Mouse (Mus musculus) C2C12 (cell line): ENCODE data around the gene P2ry10.

Source experiments
- CTCF ChIP-seq: IDR thresholded peaks from one replicate; pipeline ENCODE4 v1.5.1; 2011; ENCODE audit not compliant: control insufficient read depth, insufficient read depth, insufficient read length
- FOSL1 ChIP-seq: IDR thresholded peaks from one replicate; pipeline ENCODE4 v1.8.0; 2011; ENCODE audit warnings: mild to moderate bottlenecking, low read length; ENCODE audit not compliant: poor library complexity, insufficient read depth, severe bottlenecking
- MAX ChIP-seq: IDR thresholded peaks from one replicate; pipeline ENCODE4 v1.6.1; 2011; ENCODE audit warnings: mild to moderate bottlenecking, control low read depth
- MYOD1 ChIP-seq: IDR thresholded peaks from one replicate; pipeline ENCODE4 v1.6.1; 2011; ENCODE audit warnings: low read depth; ENCODE audit not compliant: control insufficient read depth, insufficient read length
- MYOG ChIP-seq: IDR thresholded peaks from one replicate; pipeline ENCODE4 v1.6.1; 2011; ENCODE audit not compliant: control insufficient read depth, insufficient read length; ENCODE audit errors: extremely low read depth
- USF1 ChIP-seq: IDR thresholded peaks from one replicate; pipeline ENCODE4 v1.6.1; 2011; ENCODE audit warnings: low read depth, mild to moderate bottlenecking, control low read depth, moderate library complexity

DNA sequence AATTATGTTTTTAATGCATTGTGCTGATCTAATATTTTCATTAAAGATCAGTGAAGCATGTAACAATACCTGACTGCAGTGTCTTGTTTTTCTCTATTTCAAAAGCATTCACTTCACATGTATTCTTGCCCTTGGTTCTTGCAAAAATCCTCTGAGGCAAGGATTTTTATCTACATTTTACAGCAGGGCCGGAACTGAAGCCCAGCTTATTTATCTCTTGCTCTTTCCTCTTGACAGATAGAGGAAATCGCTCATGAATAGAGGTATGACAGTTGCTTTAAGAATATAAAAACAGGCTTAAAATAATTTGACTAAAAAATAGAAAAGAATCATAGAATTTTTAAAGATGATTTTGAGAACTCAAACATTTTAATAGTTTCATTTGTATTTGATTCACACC lies 48.7 kb upstream of the P2ry10 start:
- TF ChIP-seq MYOD1 (no peak), CTCF (no peak), MAX (no peak), MYOG (no peak), USF1 (no peak), FOSL1 (no peak)
